Mouse (Mus musculus): ENCODE data around the gene Gm20479. TPM values are rescaled to one million over a fixed set of nuclear protein-coding genes. Genes with fewer than 3 reads are reported as not detected.
A peak's percentile ranks its signal among the peaks of the same experiment; 100 is the strongest.

Gm20479 gene
- total RNA-seq, 2 experiments from 2014 or later = not detected

DNA sequence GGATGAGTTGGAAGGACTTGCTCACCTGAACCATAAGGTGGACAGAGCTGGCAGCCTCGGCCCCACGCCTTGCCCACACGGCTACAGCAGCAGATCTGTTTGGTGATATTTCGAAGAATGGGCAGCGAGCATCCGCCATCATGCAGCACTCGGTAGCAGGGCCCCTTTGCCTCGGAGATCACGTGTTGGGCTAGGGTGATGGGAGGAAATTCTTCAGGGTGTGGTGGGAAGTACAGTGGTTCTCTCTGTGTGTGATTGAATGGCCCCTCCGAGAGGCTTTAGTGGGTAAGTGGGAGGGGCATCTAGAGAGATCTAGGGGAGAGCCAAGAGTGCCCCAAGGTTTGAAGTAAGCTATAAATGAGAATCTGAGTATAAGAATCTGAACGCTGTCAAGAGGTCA lies 29.1 kb downstream of the Gm20479 start:
- Histone ChIP-seq H3K4me3 (no peak overlapping the region), H3K27ac (no peak overlapping the region)
- DNase-seq (ENCODE audit: low spot score in 2 of 2) = no peak
- no peak for TF ChIP-seq CTCF (conservative IDR thresholded peaks at IDR 0.05)

DNA sequence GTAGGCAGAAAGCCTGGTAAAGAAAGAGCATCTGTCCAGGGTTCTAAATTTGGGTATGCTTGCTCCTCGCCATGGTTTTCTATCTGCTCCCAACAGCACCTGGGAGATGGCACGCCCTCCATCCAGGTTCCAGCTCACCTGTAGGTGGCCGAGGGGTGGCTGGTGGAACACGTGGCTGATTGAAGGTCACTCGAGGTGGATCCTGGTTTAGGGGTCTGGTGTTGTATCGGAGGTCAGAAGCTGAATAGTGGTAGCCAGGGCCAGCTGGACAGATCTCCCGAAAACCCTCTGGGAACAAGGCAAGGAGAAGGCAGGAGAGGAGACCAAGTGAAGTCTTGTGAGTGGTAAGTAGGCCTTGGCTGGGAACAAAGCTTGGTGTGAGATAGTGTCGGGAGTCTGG lies 29.7 kb downstream of the Gm20479 start:
- no peak overlapping the region for H3K4me3 ChIP-seq
- TF ChIP-seq CTCF (conservative IDR thresholded peaks at IDR 0.05) = no peak
- no peak for DNase-seq (ENCODE audit: low spot score in 2 of 2)
- H3K27ac ChIP-seq = no peak overlapping the region

DNA sequence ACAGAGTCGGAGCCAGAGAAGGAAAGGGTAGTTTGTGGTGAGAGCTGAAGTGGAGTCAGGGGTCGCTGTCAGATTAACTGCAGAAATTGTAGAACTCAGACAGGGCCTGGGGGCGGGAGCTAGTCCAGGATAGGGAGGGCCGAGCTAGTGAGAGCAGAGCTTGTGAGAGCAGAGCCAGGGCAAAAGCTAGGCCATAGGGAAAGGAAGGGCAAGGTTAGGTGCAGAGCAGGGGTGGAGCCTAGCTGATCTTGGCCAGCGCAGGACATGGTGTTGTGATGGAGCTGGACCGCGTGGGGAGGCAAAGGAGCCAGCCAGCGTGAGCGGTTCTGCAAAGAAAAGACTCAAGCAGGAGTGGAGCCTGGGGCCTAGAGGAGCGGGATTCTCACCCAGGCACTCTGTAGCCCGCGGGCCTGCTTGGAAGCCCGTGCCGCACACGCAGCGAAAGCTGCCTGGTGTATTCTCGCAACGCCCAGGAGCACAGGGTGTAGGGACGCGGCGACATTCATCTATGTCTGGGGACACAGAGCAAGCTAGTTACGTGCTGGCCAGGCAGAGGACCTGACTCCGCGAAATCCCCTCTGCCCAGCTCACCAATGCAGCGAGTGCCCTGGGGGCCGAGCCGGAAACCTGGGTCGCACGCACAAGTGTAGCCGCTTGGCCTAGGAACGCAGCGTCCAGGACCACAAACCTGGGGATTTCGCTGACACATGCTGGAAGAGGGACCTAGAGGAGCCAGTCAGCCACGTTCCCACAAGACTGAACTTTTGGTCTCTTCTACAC lies 30.9 kb downstream of the Gm20479 start:
- no peak for TF ChIP-seq CTCF (conservative IDR thresholded peaks at IDR 0.05)
- H3K4me3 ChIP-seq = no peak overlapping the region; the same call in 1 of the 2 replicates
- DNase-seq (ENCODE audit: low spot score in 2 of 2) = no peak
- no peak overlapping the region for H3K27ac ChIP-seq

DNA sequence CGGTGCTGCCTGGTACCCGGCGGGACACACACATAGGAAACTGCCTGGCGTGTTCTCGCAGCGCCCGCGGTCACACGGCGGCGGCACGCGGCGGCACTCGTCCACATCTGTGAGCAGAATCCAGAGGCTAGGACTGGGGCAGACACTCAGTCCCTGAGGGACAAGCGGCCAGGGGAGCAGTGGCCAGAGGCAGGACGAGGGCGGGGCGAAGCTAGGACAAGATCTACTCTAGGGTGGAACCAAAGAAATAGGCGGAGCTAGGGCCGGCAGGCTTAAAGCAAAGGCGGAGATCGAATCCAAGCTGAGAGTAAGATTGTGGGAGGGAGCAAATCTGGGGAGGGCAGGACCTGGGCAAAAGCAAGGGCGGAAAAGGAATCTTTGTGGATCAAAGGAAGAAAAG lies 31.5 kb downstream of the Gm20479 start:
- DNase-seq (ENCODE audit: low spot score in 2 of 2) = no peak
- Histone ChIP-seq H3K4me3 (peak overlapping the region; percentile 1; the same call in 1 of the 2 replicates), H3K27ac (no peak overlapping the region)
- no peak for TF ChIP-seq CTCF (conservative IDR thresholded peaks at IDR 0.05)

DNA sequence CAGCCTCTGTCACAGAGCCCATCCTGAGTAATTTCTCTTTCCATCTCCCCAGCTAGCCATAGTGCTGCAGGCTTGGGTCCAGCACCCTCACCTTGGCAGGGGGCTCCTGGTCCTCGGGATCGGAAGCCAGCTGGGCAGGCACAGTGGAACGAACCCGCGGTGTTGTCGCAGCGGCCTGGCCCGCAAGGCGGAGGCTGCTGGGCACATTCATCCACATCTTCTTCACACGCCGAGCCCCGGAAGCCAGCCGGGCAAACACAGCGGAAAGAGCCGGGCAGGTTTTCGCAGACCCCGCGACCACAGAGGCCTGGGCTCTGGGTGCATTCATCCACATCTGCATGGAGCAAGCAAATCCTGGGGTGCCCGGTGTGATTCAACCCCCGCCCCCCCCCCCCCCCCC lies 32.3 kb downstream of the Gm20479 start:
- DNase-seq (ENCODE audit: low spot score in 2 of 2) = no peak
- H3K4me3 ChIP-seq = no peak overlapping the region
- H3K27ac ChIP-seq = no peak overlapping the region
- no peak for TF ChIP-seq CTCF (conservative IDR thresholded peaks at IDR 0.05)

DNA sequence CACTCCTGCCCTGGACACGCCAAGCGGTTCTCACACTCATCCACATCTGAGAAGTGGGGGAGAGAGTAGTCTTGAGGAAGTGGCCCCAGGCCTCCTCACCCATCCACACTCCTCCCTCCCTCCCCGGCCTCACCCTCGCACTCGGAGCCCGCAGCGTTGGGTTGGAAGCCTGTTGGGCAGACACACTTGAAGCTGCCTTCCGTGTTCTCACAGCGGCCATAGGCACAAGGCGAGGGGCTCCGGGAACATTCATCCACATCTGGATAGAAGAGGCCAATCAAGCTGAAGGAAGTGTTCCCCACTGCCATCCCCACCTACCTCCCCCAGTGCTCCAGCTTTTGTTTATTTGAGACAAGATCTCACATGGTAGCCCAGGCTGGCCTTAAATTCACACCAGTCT lies 33.1 kb downstream of the Gm20479 start:
- Histone ChIP-seq H3K4me3 (no peak overlapping the region), H3K27ac (no peak overlapping the region)
- no peak for DNase-seq (ENCODE audit: low spot score in 2 of 2)
- no peak for TF ChIP-seq CTCF (conservative IDR thresholded peaks at IDR 0.05)

DNA sequence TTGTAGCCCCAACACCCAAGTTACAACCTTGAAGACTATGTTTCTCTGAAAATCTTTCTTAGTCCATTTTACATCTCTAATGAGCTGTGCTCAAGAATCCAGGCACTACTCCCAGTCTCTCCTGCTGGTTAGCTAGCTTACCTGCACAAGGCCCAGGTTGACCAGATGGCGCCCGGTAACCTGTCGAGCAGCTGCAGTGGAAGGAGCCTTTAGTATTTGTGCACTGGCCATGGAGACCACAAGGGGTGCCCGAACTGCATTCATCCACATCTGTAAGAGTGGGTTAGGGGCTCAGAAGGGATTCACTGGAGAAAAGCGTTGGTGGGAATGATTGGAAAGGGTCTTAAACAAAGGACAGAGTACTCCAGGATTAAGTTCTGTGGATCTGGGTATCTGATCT lies 34.2 kb downstream of the Gm20479 start:
- Histone ChIP-seq H3K27ac (no peak overlapping the region), H3K4me3 (no peak overlapping the region)
- DNase-seq (ENCODE audit: low spot score in 2 of 2) = no peak
- no peak for TF ChIP-seq CTCF (conservative IDR thresholded peaks at IDR 0.05)

DNA sequence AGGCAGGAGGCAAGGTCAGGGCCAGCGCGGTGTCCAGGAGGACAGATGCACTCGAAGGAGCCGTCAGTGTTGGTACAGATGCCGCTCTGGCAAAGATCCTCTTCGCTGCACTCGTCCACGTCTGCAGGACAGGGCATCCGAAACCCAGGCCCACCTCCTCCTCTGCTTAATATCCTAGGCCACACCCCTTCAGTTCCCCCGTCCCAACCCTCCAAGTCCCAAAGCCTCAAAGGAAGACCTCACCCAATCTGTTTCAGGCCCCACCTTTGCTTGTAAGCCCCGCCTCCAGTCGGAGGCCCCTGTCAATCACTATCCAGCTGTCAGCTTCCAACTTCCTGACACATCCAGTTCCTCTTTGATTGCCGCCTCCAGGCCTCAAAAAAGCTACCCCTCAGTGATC lies 34.9 kb downstream of the Gm20479 start:
- Histone ChIP-seq H3K4me3 (no peak overlapping the region), H3K27ac (no peak overlapping the region)
- TF ChIP-seq CTCF (conservative IDR thresholded peaks at IDR 0.05) = no peak
- no peak for DNase-seq (ENCODE audit: low spot score in 2 of 2)

DNA sequence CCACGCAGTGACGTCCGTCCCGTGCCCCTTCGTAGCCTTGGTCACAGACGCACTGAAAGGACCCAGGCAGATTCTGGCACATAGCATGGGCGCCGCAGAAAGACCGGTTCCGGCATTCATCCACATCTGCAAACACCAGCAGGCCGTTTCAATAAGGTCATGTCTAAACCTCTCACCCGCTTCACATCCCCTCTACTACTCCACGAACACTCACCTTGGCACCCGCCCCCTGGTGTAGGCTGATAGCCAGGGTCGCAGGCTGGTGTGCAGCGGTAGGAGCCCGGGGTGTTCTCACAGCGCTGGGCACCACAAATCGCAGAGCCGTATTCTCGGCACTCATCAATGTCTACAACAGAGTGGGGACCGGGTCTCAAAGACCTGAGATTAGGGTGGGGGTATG lies 37.8 kb downstream of the Gm20479 start:
- DNase-seq (ENCODE audit: low spot score in 2 of 2) = no peak
- Histone ChIP-seq H3K4me3 (no peak overlapping the region), H3K27ac (no peak overlapping the region)
- TF ChIP-seq CTCF (conservative IDR thresholded peaks at IDR 0.05) = no peak

DNA sequence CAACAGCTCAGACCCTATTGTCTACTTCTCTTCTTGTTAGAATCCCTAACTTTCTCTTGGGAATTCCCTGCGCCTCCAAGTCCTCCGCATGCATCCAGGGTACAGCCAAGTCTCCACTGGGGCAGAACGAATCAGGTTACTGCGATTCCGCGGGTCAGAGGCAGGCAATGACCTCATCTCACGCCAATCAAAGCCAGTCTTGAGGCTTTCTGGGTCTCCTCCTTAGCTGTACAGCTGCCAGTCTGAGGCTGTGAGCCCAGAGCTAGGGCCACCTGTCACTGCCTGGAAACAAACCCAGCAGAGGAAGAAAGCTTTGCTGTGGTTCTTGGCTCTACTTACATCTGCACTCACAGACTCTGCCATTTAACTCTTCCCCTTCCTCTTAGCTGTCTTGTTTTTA lies 41.3 kb downstream of the Gm20479 start:
- Histone ChIP-seq H3K4me3 (no peak overlapping the region), H3K27ac (peak overlapping the region; percentile 4; the same call in 1 of the 2 replicates)
- TF ChIP-seq CTCF (conservative IDR thresholded peaks at IDR 0.05) = no peak
- peak in 1 of 2 experiments; percentile 45 for DNase-seq (ENCODE audit: low spot score in 2 of 2)

DNA sequence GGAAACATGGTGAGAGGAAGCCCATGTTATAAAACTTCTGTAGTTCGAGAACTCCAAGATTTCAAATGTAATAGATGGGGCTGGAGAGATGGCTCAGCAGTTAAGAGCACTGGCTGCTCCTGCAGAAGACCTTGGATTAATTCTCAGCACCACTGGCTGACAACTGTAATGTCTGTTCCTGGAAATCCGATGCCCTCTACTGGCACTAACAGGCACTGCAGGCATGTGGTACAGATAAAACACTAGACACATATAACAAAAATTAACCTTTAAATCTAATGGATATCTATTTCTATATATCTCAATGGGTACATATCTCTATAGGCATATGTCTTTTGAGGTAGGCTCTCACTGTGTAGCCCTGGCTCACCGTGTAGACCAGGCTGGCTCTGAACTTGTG lies 42.8 kb downstream of the Gm20479 start:
- peak; percentile 63 for TF ChIP-seq CTCF (conservative IDR thresholded peaks at IDR 0.05)
- no peak for DNase-seq (ENCODE audit: low spot score in 2 of 2)
- no peak overlapping the region for H3K27ac ChIP-seq
- H3K4me3 ChIP-seq = no peak overlapping the region

DNA sequence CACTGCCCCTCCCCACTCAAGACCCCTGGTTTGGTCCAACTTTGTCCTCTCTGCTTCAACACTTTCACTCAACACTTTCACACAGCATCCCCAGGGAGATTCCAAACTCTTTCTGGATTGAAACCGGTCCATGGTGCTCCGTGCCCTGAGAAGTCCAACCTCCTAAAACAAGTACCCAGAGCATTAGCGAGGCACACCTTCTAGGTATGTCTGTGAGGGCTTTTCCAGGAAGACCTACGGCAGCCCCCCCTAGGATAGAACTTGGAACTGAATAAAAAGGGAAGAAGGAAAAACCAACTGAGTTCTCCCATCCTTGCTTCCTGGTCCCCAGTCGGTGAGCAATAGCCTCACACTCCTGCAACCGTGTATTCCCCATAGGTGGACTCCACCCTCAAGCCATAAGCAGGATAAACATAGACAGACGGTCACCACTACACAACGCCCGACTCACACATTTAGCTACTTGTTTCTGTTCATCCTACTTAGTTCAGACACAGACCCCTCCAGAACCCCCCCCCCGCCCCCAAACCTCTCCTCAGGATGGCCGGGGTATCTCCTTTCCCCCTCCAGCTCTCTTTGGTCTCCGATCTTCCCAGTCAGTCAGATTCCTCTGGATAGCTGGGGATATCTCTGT lies 45.5 kb downstream of the Gm20479 start:
- Histone ChIP-seq H3K4me3 (no peak overlapping the region), H3K27ac (no peak overlapping the region)
- TF ChIP-seq CTCF (conservative IDR thresholded peaks at IDR 0.05) = no peak
- DNase-seq (ENCODE audit: low spot score in 2 of 2) = no peak

DNA sequence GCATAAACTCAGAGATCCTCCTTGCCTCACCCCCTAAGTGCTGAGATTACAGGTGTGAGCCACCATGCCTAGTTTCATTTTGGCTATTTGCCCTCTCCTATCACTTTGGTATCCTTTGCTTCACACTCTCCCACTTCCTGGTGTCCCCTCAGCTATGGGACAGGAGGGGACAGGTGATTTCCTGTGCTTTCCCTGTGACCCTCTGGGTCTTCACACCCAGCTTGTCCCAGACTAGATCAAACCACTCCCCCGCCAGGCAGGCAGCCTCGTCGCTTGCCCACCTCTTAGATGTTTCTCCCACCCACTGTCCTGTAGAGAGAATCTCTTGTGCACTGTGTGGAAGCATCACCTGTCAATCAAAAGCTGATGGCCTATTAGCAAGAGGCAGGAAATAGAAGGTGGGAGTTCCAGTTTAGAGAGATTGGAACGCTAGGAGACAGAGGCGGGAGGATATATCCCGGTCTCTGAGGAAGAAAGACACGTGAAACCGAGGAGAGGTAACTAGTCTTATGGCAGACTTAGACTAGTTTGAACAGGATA lies 46.2 kb downstream of the Gm20479 start:
- DNase-seq (ENCODE audit: low spot score in 2 of 2) = no peak
- no peak overlapping the region for H3K27ac ChIP-seq
- no peak overlapping the region for H3K4me3 ChIP-seq
- no peak for TF ChIP-seq CTCF (conservative IDR thresholded peaks at IDR 0.05)

DNA sequence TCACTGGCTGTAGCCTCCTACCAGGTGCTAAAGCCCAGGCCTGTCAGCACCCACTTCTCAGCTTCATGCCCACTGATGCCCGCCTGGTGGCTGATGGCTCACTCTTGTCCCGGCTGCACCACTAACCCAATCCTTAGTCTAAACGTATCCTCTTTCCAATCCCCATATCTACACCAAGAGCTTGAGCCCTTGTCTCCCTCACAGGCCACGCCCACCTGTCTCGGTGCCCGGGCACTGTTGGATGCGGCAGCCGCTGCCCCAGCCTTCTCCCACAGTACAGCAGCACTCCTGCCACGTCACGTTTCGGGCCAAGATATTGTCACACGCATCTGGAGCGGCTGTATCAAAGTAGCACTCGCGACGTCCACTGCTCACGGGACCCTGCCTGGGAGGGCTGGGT lies 46.9 kb downstream of the Gm20479 start:
- TF ChIP-seq CTCF (conservative IDR thresholded peaks at IDR 0.05) = no peak
- Histone ChIP-seq H3K27ac (no peak overlapping the region), H3K4me3 (no peak overlapping the region)
- DNase-seq (ENCODE audit: low spot score in 2 of 2) = no peak
